Mouse (Mus musculus): ENCODE measurements around the gene Spx. TPM values are rescaled to one million over a fixed set of nuclear protein-coding genes. Genes with fewer than 3 reads are reported as not detected.

Spx gene
- 1 to 10 TPM in 1 of 2 experiments, under 1 TPM in 1; 0.77 to 1.6 TPM for total RNA-seq (2021)

- DNase-seq (ENCODE audit: extremely low spot score in 1 of 2, low spot score in 1 of 2), result no peak
Observed at GRCm38 (mm10) chr6:142412906-142413491, at the start of gene Spx. Spx (plus strand) TSS chr6:142413441.

DNA sequence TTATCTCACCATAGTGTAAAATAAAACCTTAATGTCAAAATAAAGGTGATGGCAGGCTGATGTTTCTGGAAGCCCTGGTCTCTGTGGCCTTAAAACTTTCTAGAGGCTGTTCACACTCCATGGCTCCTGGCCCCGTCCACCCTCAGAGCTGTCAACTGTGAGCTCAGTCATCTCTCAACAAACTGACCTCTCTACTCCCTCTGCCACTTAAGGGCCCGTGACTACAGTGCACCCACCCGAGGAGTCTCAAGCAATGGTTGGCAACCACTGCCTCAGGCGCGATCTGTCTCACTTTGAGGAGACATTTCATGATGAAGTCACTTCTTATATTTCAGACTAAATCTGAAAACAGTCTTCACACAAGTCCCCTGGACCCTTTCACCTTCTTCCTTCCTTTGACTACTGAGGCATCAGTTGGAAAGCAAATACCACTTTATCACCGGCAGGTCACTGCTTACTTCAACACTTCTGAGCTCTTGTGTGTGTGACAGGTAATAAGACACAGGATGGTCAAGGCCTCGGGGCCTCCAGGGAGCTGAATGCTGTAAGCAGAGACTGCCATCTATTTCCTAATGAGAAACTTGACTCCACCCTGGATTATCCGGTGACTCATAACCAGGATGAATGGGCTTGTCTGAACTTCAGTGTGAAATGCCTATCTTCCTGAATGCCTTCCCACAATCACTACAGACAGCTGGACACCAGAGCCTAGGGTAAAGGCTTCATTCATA is 47.3 kb upstream of the Spx start:
- DNase-seq (ENCODE audit: extremely low spot score in 1 of 2, low spot score in 1 of 2), result no peak

DNA sequence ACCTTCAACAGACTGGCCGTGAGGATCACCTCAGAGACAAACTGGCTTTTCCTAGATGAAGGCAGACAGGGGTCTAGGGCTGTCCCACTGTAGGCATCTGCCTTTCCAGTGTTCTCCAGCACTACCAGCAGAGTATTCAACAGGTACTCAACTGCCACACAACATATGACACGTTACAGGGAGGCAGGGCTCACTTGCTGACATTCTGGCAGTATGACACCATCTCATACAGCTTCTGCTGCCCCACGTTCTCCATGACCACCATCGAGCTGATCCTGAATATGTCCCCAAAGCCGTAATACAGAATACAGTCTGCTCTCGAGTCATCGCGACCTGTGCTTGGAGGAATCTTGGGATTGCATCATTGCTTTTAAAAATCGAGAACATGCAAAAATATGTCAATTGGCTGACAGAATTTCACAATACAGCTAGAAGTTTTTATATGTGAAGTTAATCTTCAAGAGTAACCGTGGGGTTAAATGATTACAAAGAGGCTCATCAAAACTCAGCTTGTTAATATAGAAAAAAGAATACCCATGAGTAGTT is 46.7 kb upstream of the Spx start:
- DNase-seq (ENCODE audit: extremely low spot score in 1 of 2, low spot score in 1 of 2), result no peak

DNA sequence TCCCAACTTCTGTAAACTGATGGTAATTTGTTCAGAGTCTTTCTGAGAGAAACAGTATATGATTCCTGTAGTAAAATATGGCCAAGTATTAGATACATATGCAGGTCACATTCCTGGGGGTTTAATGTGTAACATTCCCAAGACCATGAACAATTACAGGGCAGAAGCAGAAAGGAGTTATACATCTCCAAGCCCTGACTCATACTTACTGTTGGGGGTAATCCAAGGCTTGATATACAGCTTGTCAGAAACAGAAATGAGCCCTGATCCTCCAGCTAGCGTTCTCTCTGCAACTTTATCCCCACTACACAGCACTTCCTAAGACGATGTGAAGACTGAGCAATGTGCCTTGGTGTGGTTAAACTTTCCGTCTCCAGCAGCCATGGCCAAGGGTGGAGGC is 45.7 kb upstream of the Spx start:
- DNase-seq (ENCODE audit: extremely low spot score in 1 of 2, low spot score in 1 of 2), result no peak

GRCm38 (mm10) chr6:142369568-142369967 is 43.7 kb upstream of the Spx start:
- DNase-seq (ENCODE audit: extremely low spot score in 1 of 2, low spot score in 1 of 2), result no peak

DNA sequence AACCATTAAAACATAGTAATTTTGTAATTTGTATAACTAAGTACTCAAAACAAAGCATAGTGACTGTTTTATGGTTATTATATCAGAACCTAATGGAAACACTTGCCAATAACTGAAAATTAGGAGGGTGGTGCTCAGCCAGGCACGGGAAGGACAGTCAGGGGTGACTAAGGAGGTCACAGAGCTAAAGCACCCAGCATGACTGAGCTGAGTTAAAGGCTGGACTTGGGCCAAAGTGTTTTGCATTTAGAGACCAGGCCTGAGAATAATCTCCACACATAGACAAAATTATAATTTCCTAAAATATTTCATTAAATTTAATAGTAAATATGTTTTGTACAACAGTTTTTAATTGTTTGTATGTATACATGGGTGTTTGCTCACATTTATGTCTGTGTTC is 36.2 kb upstream of the Spx start:
- DNase-seq (ENCODE audit: extremely low spot score in 1 of 2, low spot score in 1 of 2), result no peak

- DNase-seq (ENCODE audit: extremely low spot score in 1 of 2, low spot score in 1 of 2), result no peak
Observed at GRCm38 (mm10) chr6:142378576-142379330, 34.5 kb upstream of the Spx start.

DNA sequence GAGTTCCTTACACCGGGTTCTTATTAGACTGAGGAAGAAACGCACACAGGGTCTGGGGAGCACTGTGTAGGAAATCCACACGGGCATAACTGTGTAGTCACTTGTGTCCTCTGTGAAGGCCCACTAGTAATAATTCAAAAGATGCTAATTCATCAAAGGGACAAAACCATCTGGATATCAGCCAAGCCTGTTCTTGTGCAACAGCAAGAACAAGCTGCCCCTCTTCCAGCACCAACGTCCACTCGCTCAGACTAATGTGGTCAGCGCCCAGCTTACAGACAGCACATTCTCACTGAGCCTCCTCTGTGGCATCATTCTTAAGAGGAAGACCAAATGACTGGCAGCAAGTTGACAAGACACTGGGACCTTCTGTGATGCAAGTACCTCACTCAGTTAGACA is 33.3 kb upstream of the Spx start:
- no peak for DNase-seq (ENCODE audit: extremely low spot score in 1 of 2, low spot score in 1 of 2)

GRCm38 (mm10) chr6:142381615-142382014 is 31.6 kb upstream of the Spx start:
- DNase-seq (ENCODE audit: extremely low spot score in 1 of 2, low spot score in 1 of 2), result no peak

- no peak for DNase-seq (ENCODE audit: extremely low spot score in 1 of 2, low spot score in 1 of 2)
Observed at GRCm38 (mm10) chr6:142384521-142384920, 28.7 kb upstream of the Spx start.

GRCm38 (mm10) chr6:142386285-142387010 is 26.8 kb upstream of the Spx start:
- DNase-seq (ENCODE audit: extremely low spot score in 1 of 2, low spot score in 1 of 2), result no peak

GRCm38 (mm10) chr6:142387011-142387754 is 26.1 kb upstream of the Spx start, which contains the start of the genes Recql and Golt1b:
Recql (minus strand) TSS chr6:142387087.
Golt1b (plus strand) TSS chr6:142387221.
- DNase-seq (ENCODE audit: extremely low spot score in 1 of 2, low spot score in 1 of 2), result peak; percentile 97

- no peak for DNase-seq (ENCODE audit: extremely low spot score in 1 of 2, low spot score in 1 of 2)
Observed at GRCm38 (mm10) chr6:142387755-142388271, 25.4 kb upstream of the Spx start.

DNA sequence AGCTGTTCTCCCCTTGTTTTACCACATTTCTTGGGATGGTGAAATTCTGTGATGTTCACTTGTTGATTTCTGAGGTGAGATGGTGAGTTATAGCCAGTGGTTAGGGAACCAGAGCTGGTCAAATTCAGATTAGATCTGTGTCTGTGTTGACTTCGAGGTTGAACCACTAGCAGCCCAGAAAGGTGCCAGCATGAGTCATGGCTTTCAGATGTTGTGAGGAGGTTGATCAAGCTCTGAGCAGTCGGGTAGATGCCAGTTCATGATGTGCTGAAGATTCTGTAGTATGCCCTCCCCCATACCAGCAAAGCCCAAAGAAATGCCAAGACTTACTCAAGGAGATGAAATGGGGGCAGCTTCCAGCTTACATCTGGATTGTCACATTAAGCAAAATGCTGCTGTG is 24.1 kb upstream of the Spx start:
- DNase-seq (ENCODE audit: extremely low spot score in 1 of 2, low spot score in 1 of 2), result no peak

GRCm38 (mm10) chr6:142392312-142392711 is 20.9 kb upstream of the Spx start:
- DNase-seq (ENCODE audit: extremely low spot score in 1 of 2, low spot score in 1 of 2), result no peak

DNA sequence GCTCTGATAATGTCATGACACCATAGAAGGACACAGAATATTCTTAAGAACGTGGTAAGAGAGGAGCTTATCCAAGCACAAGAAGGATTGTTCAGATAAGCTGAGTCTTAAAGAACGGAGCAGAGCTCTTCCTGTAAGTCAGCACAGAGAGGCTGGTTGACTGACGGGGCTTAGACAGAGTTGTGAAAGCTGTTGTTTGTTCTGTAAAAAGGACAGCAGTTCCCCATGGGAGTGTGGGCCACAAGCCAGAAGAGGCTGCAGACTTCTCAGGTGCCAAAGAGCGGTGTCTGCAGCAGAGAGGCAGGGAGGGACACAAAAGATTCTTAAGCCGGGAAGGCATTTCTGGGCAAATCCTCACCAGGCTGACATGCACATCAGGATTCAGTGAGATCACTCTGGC is 18.6 kb upstream of the Spx start:
- peak in 1 of 2 experiments; percentile 16 for DNase-seq (ENCODE audit: extremely low spot score in 1 of 2, low spot score in 1 of 2)

GRCm38 (mm10) chr6:142395756-142396155 is 17.5 kb upstream of the Spx start:
- no peak for DNase-seq (ENCODE audit: extremely low spot score in 1 of 2, low spot score in 1 of 2)

GRCm38 (mm10) chr6:142411140-142411539 is 2.1 kb upstream of the Spx start:
- DNase-seq (ENCODE audit: extremely low spot score in 1 of 2, low spot score in 1 of 2), result no peak

DNA sequence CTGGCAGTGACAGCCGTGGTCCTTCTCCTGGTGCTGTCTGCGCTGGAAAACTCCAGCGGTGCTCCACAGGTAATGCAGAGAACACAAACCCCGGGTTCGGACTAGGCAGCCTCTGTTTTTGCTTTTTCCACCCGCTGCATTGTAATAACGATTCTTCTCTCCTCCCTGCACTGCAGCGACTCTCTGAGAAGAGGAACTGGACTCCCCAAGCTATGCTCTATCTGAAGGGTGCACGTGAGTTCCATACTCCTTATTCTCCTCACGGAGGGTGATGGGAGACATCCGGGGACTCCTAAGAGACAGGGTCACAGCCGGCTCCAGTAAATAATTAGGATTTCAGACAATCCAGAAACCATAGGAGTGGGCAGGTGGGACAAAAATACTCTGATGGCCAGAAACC is 604 bp downstream of the Spx start:
- DNase-seq (ENCODE audit: extremely low spot score in 1 of 2, low spot score in 1 of 2), result no peak

GRCm38 (mm10) chr6:142414597-142414996 is 1.4 kb downstream of the Spx start:
- no peak for DNase-seq (ENCODE audit: extremely low spot score in 1 of 2, low spot score in 1 of 2)

Data from layer of hippocampus, postnatal 25 days (tissue).